Mouse (Mus musculus) embryonic facial prominence, embryonic 11.5 days (tissue): ENCODE measurements around the gene Alb. TPM values are rescaled to one million over a fixed set of nuclear protein-coding genes. Genes with fewer than 3 reads are reported as not detected.

Source experiments
- ATAC-seq: fragments of 200-750 bp; cut with Nextera tagmentation; replicated peaks from 2 replicates; pipeline ENCODE4 v1.8.0; 2017; ENCODE audit warnings: low read depth; ENCODE audit not compliant: insufficient number of reproducible peaks, low FRiP score, low TSS enrichment
- DNase-seq: peaks from one replicate; pipeline ENCODE4 v3.0.0-alpha.2; 2015; ENCODE audit warnings: low spot score
- H3K27ac ChIP-seq: fragments of 300-500 bp; sonication (generic); replicated peaks from 2 replicates; pipeline ENCODE4 v1.5.1; 2014; ENCODE audit warnings: mild to moderate bottlenecking, low read depth, low read length, control low read depth
- H3K27me3 ChIP-seq: fragments of 300-500 bp; sonication (generic); 2 replicates; pipeline ENCODE4 v1.6.1; 2014; ENCODE audit warnings: mild to moderate bottlenecking, low read length, moderate library complexity, mixed read lengths; ENCODE audit not compliant: control insufficient read depth, insufficient read depth
- H3K36me3 ChIP-seq: fragments of 300-500 bp; sonication (generic); replicated peaks from 2 replicates; pipeline ENCODE4 v1.6.1; 2014; ENCODE audit warnings: low read depth, mild to moderate bottlenecking, low read length, moderate library complexity, mixed read lengths; ENCODE audit not compliant: control insufficient read depth, insufficient read depth
- H3K4me1 ChIP-seq: fragments of 300-500 bp; sonication (generic); 2 replicates; pipeline ENCODE4 v1.6.1; 2014; ENCODE audit warnings: low read length, mixed read lengths; ENCODE audit not compliant: control insufficient read depth, insufficient read depth
- H3K4me2 ChIP-seq: fragments of 300-500 bp; sonication (generic); 2 replicates; pipeline ENCODE4 v1.6.1; 2014; ENCODE audit warnings: low read depth, mild to moderate bottlenecking, control low read depth, low read length, moderate library complexity
- H3K4me3 ChIP-seq: fragments of 300-500 bp; sonication (generic); 2 replicates; pipeline ENCODE4 v1.5.1; 2014; ENCODE audit warnings: low read depth, low read length, control low read depth
- H3K9ac ChIP-seq: fragments of 300-500 bp; sonication (generic); replicated peaks from 2 replicates; pipeline ENCODE4 v1.6.1; 2014; ENCODE audit warnings: mild to moderate bottlenecking, control low read depth, low read length
- H3K9me3 ChIP-seq: fragments of 300-500 bp; sonication (generic); replicated peaks from 2 replicates; pipeline ENCODE4 v1.6.1; 2016; ENCODE audit warnings: mild to moderate bottlenecking, low read length, inconsistent platforms, mixed read lengths; ENCODE audit not compliant: control insufficient read depth
- WGBS: fragments of 180-500 bp; shearing (Covaris S2); extraction: QIAGEN DNeasy Blood & Tissue Kit; methylation state at CpG from one replicate; pipeline ENCODE4 v1.1.7; 2014; 5-methylcytosine and 5-hydroxymethylcytosine counted together
- polyA plus RNA-seq: library from polyadenylated mRNA; unstranded; fragments of >200 nt; fragmentation: Nextera tagmentation; extraction: Ambion mirVana; gene quantifications from 2 replicates; pipeline ENCODE4 v1.2.1, GENCODE M21; 2014

The Alb gene
- polyA plus RNA-seq, 1 experiment from 2014 or later, result 1.3 TPM

- Histone ChIP-seq H3K9me3 (no peaks in the 10 kb centered on the region), H3K4me3 (no peak overlapping the region), H3K27ac (no peak overlapping the region), H3K4me1 (no peaks in the 10 kb centered on the region), H3K9ac (no peak overlapping the region), H3K27me3 (no peaks in the 10 kb centered on the region), H3K4me2 (no peak overlapping the region), H3K36me3 (no peaks in the 10 kb centered on the region)
- 86% methylated on average over 6 of the region's 6 CpGs for WGBS
- ATAC-seq, result no peak
- DNase-seq, result no peak
Observed at GRCm38 (mm10) chr5:90515561-90515960, 54.9 kb downstream of the Alb start.

GRCm38 (mm10) chr5:90518356-90519100 is 57.8 kb downstream of the Alb start, which contains the start of gene Afm:
Afm (plus strand) TSS chr5:90518932.
- 86% methylated on average over 6 of the region's 6 CpGs for WGBS
- Histone ChIP-seq H3K36me3 (no peaks in the 10 kb centered on the region), H3K9me3 (no peaks in the 10 kb centered on the region), H3K4me1 (no peaks in the 10 kb centered on the region), H3K4me2 (no peak within 1 kb of the TSS), H3K27me3 (no peaks in the 10 kb centered on the region), H3K9ac (no peak within 1 kb of the TSS), H3K27ac (no peak within 1 kb of the TSS), H3K4me3 (no peak within 1 kb of the TSS)
- ATAC-seq, result no peak
- DNase-seq, result no peak

Other genes with a start within 250 kb of the Alb start
- 29.0 and 31.4 TPM in 2 replicates for gene Cox18, start 236.9 kb upstream of the Alb start, polyA plus RNA-seq
- gene Ankrd17, start 94.3 kb upstream of the Alb start, polyA plus RNA-seq, result 27.8 and 28.8 TPM in 2 replicates
- gene Gm9958, start 93.7 kb upstream of the Alb start, polyA plus RNA-seq, result 6.5 and 8.4 TPM in 2 replicates
- gene Afp, start 29.8 kb downstream of the Alb start, polyA plus RNA-seq, result 3.0 and 3.9 TPM in 2 replicates
- not detected in 2 replicates for gene Afm, start 58.0 kb downstream of the Alb start, polyA plus RNA-seq
- gene 5830473C10Rik, start 100.2 kb downstream of the Alb start, polyA plus RNA-seq, result not detected in 2 replicates
- gene Rassf6, start 179.8 kb downstream of the Alb start, polyA plus RNA-seq, result 0.29 and 0.61 TPM in 2 replicates